Mouse (Mus musculus) layer of hippocampus, postnatal 14 days (tissue): ENCODE measurements at regions not wholly inside any gene's neighbourhood (a gene's known extent, or its start where the extent isn't known, plus 50 kb on each side); places are given as distances from the start of the nearest gene placed in this dataset.

Experiments
- DNase-seq, 2 experiments: peaks; one replicate each; pipeline ENCODE4 v3.0.0; 2021 to 2022; ENCODE audit warnings: low spot score in 2 of 2, mixed read lengths in 1 of 2

GRCm38 (mm10) chr16:95647854-95648253, 54.0 kb upstream of the Ets2 start:
- peak; percentile 80 to 82 for DNase-seq

- peak in 1 of 2 experiments; percentile 35 for DNase-seq
Measured at GRCm38 (mm10) chr16:95642784-95643590, 56.6 kb upstream of the Erg start.

- no peak for DNase-seq
Measured at GRCm38 (mm10) chr16:95640670-95641069, 54.3 kb upstream of the Erg start.

GRCm38 (mm10) chr16:95639677-95640076, 53.3 kb upstream of the Erg start:
- no peak for DNase-seq

- DNase-seq, result no peak
Measured at GRCm38 (mm10) chr16:95637850-95638249, 51.5 kb upstream of the Erg start.

GRCm38 (mm10) chr16:95636615-95637014, 50.2 kb upstream of the Erg start:
- DNase-seq, result no peak
